Mouse (Mus musculus) heart, postnatal 0 days (tissue): ENCODE results near the gene Rras.

ENCODE experiments used
- CTCF ChIP-seq: IDR thresholded peaks from 2 replicates; pipeline ENCODE4 v1.5.1; 2016; ENCODE audit warnings: antibody characterized with exemption, control low read depth, low read depth
- EP300 ChIP-seq: IDR thresholded peaks from 2 replicates; pipeline ENCODE4 v1.6.1; 2016; ENCODE audit warnings: antibody characterized with exemption, low read depth

DNA sequence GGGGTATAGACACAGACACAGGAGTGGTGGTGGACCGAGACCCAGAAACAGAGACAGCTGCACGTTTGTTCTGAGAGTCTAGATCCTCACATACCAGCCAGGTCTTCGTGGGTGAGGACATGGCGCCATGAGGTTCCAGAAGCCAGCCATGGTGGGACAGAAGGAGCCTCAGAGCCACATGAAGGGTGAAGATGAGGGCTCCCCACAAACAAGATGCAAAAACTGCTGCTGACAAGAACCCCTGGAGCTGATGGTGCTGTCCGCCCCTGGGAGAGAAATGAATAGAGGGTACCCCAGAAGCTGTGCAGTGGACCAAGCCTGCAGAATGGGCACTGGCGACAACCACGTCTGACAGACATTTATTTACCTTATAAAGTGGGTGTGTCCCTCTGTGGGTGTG lies 46.6 kb upstream of the Rras start:
- TF ChIP-seq CTCF, result no peak
- TF ChIP-seq EP300, result no peak
